Mouse (Mus musculus) forebrain, embryonic 16.5 days (tissue): Measurements from ENCODE around the gene Tlr7. TPM values are rescaled to one million over a fixed set of nuclear protein-coding genes. Genes with fewer than 3 reads are reported as not detected.
"Not testable (repeated sequence)": the region's sequence is repeated elsewhere in the genome, so short reads cannot be mapped to it uniquely, and the experiment has no call there.

ENCODE experiments used
- ATAC-seq: fragments of 200-750 bp; cut with Nextera tagmentation; 2 replicates; pipeline ENCODE4 v1.8.0; 2017; ENCODE audit warnings: mild to moderate bottlenecking, moderate library complexity
- H3K27ac ChIP-seq: fragments of 300-500 bp; sonication (generic); 2 replicates; pipeline ENCODE4 v1.5.1; 2014; ENCODE audit warnings: low read length, control low read depth
- H3K27me3 ChIP-seq: fragments of 300-500 bp; sonication (generic); replicated peaks from 2 replicates; pipeline ENCODE4 v1.6.1; 2014; ENCODE audit warnings: low read length; ENCODE audit not compliant: control insufficient read depth, insufficient read depth
- H3K36me3 ChIP-seq: fragments of 300-500 bp; sonication (generic); 2 replicates; pipeline ENCODE4 v1.6.1; 2014; ENCODE audit not compliant: control insufficient read depth, insufficient read depth
- H3K4me1 ChIP-seq: fragments of 300-500 bp; sonication (generic); replicated peaks from 2 replicates; pipeline ENCODE4 v1.6.1; 2014; ENCODE audit warnings: low read length; ENCODE audit not compliant: control insufficient read depth, insufficient read depth
- H3K4me2 ChIP-seq: fragments of 300-500 bp; sonication (generic); 2 replicates; pipeline ENCODE4 v1.6.1; 2014; ENCODE audit warnings: mild to moderate bottlenecking, low read length, control low read depth
- H3K4me3 ChIP-seq: fragments of 300-500 bp; sonication (generic); replicated peaks from 2 replicates; pipeline ENCODE4 v1.5.1; 2014; ENCODE audit warnings: mild to moderate bottlenecking, low read length, control low read depth
- H3K9ac ChIP-seq: fragments of 300-500 bp; sonication (generic); replicated peaks from 2 replicates; pipeline ENCODE4 v1.6.1; 2014; ENCODE audit warnings: low read depth, low read length, control low read depth
- H3K9me3 ChIP-seq: fragments of 300-500 bp; sonication (generic); 2 replicates; pipeline ENCODE4 v1.6.1; 2016; ENCODE audit warnings: low read length; ENCODE audit not compliant: control insufficient read depth
- WGBS: fragments of 180-500 bp; shearing (Covaris S2); extraction: QIAGEN DNeasy Blood & Tissue Kit; methylation state at CpG from one replicate; pipeline ENCODE4 v1.1.7; 2014; 5-methylcytosine and 5-hydroxymethylcytosine counted together
- polyA plus RNA-seq: library from polyadenylated mRNA; unstranded; fragments of >200 nt; fragmentation: Nextera tagmentation; extraction: Ambion mirVana; gene quantifications from 2 replicates; pipeline ENCODE4 v1.2.1, GENCODE M21; 2015

Gene Tlr7
- polyA plus RNA-seq = 0.13 and 0.53 TPM in 2 replicates

DNA sequence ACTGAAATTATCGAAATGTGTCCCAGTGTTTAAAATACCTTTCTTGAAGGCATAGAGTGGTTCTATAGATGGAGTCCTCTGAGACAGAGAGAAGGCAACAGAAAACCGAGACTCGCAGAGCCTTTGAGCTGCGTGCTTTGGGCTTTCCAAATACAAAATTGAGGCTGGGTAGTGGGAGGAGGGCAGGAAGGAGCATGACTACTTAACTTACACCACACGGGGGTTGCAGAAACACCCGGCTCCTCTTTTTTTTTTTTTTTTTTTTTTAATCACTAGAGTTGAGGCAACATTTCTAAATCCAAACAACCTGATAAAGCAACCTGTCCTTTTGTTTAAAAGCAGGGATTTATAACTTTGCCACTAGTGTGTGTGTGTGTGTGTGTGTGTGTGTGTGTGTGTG is at the start of gene Tlr7:
Gene Tlr7, minus strand, starts transcription at position 160 of the 400 bp plus-strand sequence.
- no peak for ATAC-seq
- Histone ChIP-seq H3K27ac (no peak within 1 kb of the TSS), H3K9ac (no peak within 1 kb of the TSS), H3K36me3 (no peaks in the 10 kb centered on the region), H3K27me3 (no peaks in the 10 kb centered on the region; the same call in 1 of the 2 replicates), H3K4me1 (no peaks in the 10 kb centered on the region; the same call in none of the 2 replicates), H3K4me2 (no peak within 1 kb of the TSS), H3K9me3 (no peaks in the 10 kb centered on the region), H3K4me3 (no peak within 1 kb of the TSS)
- 76% methylated on average over 6 of the region's 6 CpGs for WGBS

DNA sequence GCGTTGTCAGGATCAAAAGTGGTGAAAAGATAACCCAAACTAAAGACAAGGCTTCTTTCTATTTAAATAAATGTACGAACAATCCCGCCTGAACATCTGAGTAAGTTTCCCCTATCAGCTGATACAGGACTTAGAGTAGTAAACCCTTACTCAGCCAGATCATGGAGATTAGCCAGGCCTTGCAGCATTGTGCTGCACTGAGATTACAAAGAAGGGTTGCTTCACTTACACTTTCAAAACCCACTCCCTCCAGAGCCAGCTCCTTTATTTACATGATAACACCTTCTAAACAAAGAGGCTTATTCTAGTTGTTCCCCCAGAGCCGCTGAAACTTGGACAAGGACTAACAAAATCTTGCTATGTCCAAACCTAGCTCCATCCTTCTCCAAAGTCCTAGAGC is 49.7 kb upstream of the Tlr7 start:
- ATAC-seq = no peak
- Histone ChIP-seq H3K36me3 (no peaks in the 10 kb centered on the region), H3K27me3 (no peaks in the 10 kb centered on the region; the same call in 1 of the 2 replicates), H3K27ac (no peak overlapping the region), H3K9me3 (no peaks in the 10 kb centered on the region), H3K4me3 (no peak overlapping the region), H3K4me2 (no peak overlapping the region), H3K9ac (no peak overlapping the region), H3K4me1 (no peaks in the 10 kb centered on the region)
- WGBS = 56% methylated on average over 4 of the region's 4 CpGs

DNA sequence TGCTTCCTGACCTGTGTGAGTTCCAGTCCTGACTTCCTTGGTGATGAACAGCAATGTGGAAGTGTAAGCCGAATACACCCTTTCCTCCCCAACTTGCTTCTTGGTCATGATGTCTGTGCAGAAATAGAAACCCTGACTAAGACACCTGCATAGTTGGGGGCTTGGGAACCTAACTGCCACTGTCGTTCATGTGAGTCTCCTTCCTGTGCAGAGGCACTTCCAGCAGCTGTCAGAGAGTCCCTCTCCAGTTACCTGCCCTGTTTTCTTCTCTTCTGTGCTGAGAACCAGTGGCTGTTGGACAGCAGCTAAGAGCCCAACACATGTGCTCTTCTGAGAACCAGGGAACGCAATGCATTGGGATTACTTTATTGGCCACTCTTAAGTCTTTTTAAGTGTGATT is 30.9 kb upstream of the Tlr7 start:
- ATAC-seq, H3K27ac ChIP-seq, H3K36me3 ChIP-seq, H3K9me3 ChIP-seq, H3K4me3 ChIP-seq, H3K27me3 ChIP-seq, H3K4me1 ChIP-seq, H3K4me2 ChIP-seq, H3K9ac ChIP-seq: not testable (repeated sequence)
- 82% methylated on average over 3 of the region's 3 CpGs for WGBS

DNA sequence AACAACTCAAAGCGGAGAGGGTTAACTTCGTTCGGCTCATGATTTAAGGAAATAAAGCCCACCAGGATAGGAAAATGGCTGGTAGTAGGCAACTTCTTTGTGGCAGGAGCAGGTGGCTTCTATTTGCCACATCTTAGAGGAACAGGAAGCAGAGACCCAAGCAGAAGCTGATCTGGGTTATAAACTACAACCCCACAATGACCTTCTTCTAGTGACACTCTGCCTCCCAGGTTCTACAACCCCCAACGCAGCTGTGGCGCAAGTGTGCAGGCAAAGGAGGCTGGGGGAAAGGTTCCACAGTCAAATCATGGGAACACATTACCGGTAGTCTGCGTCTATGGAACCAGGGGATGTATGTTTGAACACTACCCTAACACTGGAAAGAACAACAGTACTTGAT is 29.3 kb upstream of the Tlr7 start:
- no peak overlapping the region for H3K4me2 ChIP-seq
- H3K36me3 ChIP-seq = no peaks in the 10 kb centered on the region
- no peaks in the 10 kb centered on the region for H3K9me3 ChIP-seq
- 94% methylated on average over 7 of the region's 7 CpGs for WGBS
- H3K4me1 ChIP-seq = no peaks in the 10 kb centered on the region
- no peak overlapping the region for H3K4me3 ChIP-seq
- H3K9ac ChIP-seq = no peak overlapping the region
- no peaks in the 10 kb centered on the region; the same call in 1 of the 2 replicates for H3K27me3 ChIP-seq
- no peak overlapping the region for H3K27ac ChIP-seq
- no peak for ATAC-seq

DNA sequence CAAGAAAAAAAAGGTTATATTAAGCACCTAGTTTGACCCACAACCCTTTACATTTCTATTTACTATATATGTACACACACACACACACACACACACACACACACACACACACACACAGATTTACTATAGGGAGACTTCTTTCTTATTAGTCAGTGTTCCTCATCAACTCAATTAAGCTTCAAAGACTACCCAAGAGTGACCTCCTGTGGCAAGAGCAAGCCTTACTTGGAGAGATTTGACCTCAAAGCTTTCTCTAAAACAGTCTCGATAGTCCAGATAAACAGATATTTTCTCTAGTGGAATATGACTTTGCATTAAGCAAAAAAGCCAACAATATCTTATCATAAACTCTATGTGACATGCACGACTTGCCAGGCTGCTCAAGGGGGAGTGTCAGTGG is 27.1 kb upstream of the Tlr7 start:
- no peaks in the 10 kb centered on the region for H3K36me3 ChIP-seq
- H3K9me3 ChIP-seq = no peaks in the 10 kb centered on the region
- H3K4me1 ChIP-seq = no peaks in the 10 kb centered on the region
- H3K27ac ChIP-seq = no peak overlapping the region
- WGBS = 89% methylated on average over 2 of the region's 2 CpGs
- no peak overlapping the region for H3K4me3 ChIP-seq
- no peaks in the 10 kb centered on the region for H3K27me3 ChIP-seq
- H3K4me2 ChIP-seq = no peak overlapping the region
- H3K9ac ChIP-seq = no peak overlapping the region
- ATAC-seq = no peak

DNA sequence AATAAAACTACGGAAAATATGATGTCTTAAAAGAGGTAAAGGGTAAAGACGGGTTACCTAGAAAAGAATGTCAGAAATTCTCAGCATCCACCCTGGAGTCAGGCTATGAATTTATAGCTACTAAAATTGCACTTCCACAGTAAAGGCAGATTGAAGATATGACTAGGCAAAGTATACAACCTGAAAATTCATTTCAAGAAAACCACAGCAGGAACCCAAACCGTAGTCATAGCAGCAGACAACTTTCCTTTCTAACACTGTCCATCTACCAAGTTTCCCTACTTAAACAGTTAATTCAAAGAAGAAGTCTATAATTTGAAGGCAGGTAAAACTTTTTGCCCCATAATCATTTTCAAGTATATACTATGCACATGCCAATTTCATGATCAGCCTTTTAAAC is 25.6 kb upstream of the Tlr7 start:
- H3K4me3 ChIP-seq = no peak overlapping the region
- WGBS = 93% methylated on average over 3 of the region's 3 CpGs
- H3K9ac ChIP-seq = no peak overlapping the region
- H3K4me1 ChIP-seq = no peaks in the 10 kb centered on the region
- no peaks in the 10 kb centered on the region for H3K27me3 ChIP-seq
- ATAC-seq = no peak
- H3K9me3 ChIP-seq = no peaks in the 10 kb centered on the region
- no peak overlapping the region for H3K4me2 ChIP-seq
- H3K27ac ChIP-seq = no peak overlapping the region
- no peaks in the 10 kb centered on the region for H3K36me3 ChIP-seq

DNA sequence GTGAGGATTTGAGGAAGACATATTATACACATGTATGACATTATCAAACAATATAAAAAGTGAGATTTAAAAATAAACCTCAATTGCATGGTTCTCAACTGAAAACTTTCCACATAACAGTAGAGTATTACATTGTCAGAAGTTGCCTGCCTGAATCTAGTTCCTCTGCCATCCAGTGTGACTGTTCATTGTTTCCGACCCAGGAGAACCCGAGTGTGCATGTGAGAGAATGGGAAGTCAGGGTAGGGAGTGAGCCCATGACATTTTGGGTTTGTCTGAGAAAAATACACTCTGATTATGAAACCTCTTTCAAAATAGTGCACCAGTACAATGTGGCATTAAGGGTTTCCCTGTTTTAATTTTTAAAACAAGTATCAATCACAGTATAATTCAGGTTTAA is 23.3 kb upstream of the Tlr7 start:
- no peak for ATAC-seq
- H3K27ac ChIP-seq = no peak overlapping the region
- H3K36me3 ChIP-seq = no peaks in the 10 kb centered on the region
- no peak overlapping the region for H3K4me3 ChIP-seq
- H3K4me1 ChIP-seq = no peaks in the 10 kb centered on the region
- WGBS = 91% methylated on average over 2 of the region's 2 CpGs
- H3K4me2 ChIP-seq = no peak overlapping the region
- H3K27me3 ChIP-seq = no peaks in the 10 kb centered on the region
- no peak overlapping the region for H3K9ac ChIP-seq
- H3K9me3 ChIP-seq = no peaks in the 10 kb centered on the region

DNA sequence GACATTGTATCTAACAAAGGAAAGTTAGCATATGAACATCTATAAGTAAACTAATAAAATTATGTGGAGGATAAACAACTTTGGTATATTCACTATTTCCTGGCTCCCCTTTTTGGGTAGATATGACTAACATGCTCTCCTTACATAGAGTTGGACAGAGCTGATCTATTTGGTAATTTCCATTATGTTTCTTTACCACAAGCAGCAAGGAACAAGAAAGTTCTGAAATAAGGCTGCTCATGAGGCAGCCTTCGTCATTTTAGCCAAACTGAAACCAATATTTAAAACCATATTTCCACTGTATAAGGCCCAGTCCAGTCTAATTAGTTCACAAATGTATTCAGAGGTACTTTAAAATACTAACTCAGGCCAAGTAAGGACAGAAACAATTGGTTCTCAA is 16.1 kb upstream of the Tlr7 start:
- no peaks in the 10 kb centered on the region for H3K36me3 ChIP-seq
- ATAC-seq = no peak
- no peak overlapping the region for H3K4me2 ChIP-seq
- no peak overlapping the region for H3K27ac ChIP-seq
- H3K4me1 ChIP-seq = no peaks in the 10 kb centered on the region
- WGBS = 94% methylated on average over 1 of the region's 1 CpGs
- no peaks in the 10 kb centered on the region for H3K9me3 ChIP-seq
- no peaks in the 10 kb centered on the region for H3K27me3 ChIP-seq
- H3K4me3 ChIP-seq = no peak overlapping the region
- H3K9ac ChIP-seq = no peak overlapping the region

DNA sequence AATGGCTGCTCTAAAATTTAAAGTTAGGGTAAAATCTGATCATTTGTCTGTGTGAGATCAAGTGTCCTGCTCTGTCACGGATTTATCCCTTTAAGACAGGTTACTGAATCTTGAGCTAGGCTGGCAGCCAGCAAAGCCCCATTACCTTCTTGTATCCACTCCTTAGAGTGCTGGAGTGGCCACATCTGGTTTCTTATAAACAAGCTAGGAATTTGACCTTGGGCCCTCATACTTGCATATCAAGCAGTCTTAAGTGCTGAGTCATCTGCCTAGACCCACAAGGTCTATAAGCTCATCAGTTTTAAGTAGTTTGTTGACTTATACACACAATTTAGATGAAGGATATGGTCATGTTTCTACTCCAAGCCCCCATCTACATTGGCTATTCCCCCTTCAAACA is 14.0 kb upstream of the Tlr7 start:
- Histone ChIP-seq H3K4me3 (no peak overlapping the region), H3K36me3 (no peaks in the 10 kb centered on the region), H3K27me3 (no peaks in the 10 kb centered on the region; the same call in 1 of the 2 replicates), H3K27ac (no peak overlapping the region), H3K9me3 (no peaks in the 10 kb centered on the region), H3K4me1 (no peaks in the 10 kb centered on the region), H3K9ac (no peak overlapping the region), H3K4me2 (no peak overlapping the region)
- WGBS = 86% methylated on average over 1 of the region's 1 CpGs
- ATAC-seq = no peak

DNA sequence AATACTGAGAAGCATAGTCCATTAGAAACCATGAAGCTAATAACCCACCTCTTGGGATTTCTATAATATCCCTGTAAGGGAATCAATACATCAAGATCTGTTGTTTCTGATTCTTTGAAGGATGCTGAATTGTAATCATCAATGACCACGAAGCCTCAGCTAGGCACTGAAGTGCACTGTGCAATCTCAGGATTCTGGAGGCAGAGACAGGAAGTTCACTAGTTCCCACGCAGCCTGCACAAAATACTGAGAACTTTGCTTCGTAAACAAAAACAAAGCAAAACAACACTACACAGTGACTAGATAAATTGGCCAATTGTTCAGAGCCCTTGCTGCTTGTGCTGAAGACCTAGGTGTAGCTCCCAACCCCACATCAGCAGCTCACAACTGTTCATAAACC is 11.5 kb upstream of the Tlr7 start:
- Histone ChIP-seq H3K9ac (no peak overlapping the region), H3K4me1 (no peaks in the 10 kb centered on the region), H3K4me3 (no peak overlapping the region), H3K4me2 (no peak overlapping the region), H3K27me3 (no peaks in the 10 kb centered on the region; the same call in 1 of the 2 replicates), H3K9me3 (no peaks in the 10 kb centered on the region), H3K27ac (no peak overlapping the region), H3K36me3 (no peaks in the 10 kb centered on the region)
- WGBS = 93% methylated on average over 3 of the region's 3 CpGs
- no peak for ATAC-seq
